Mouse (Mus musculus): Measurements from ENCODE around the gene Snrpa. TPM values are rescaled to one million over a fixed set of nuclear protein-coding genes. Genes with fewer than 3 reads are reported as not detected.

The Snrpa gene
- polyA plus RNA-seq, 1 experiment = 228 TPM

GRCm38 (mm10) chr7:27177942-27178323, 18.1 kb downstream of the Snrpa start:
- TF ChIP-seq CTCF (IDR thresholded peaks at IDR 0.05; ENCODE audit: low read depth, low read length) = no peak
- TF ChIP-seq POLR2A (IDR thresholded peaks at IDR 0.05; ENCODE audit: insufficient read depth, low read length) = no peak
- TF ChIP-seq EP300 (IDR thresholded peaks at IDR 0.05; ENCODE audit: insufficient read depth, low read depth, low read length) = no peak
- Histone ChIP-seq H3K9ac (ENCODE audit: low read depth, poor library complexity, severe bottlenecking) (peak overlapping the region; percentile 73), H3K27me3 (ENCODE audit: control insufficient read depth, insufficient read depth, low read length, poor library complexity, severe bottlenecking) (no peaks in the 10 kb centered on the region), H3K4me3 (ENCODE audit: low read depth, low read length) (peak overlapping the region; percentile 73), H3K4me1 (ENCODE audit: control insufficient read depth, insufficient read depth, low read length) (peaks cover 3% of the 10 kb centered on the region), H3K27ac (ENCODE audit: insufficient read depth, low read length) (peak overlapping the region; percentile 59), H3K9me3 (replicated peaks; ENCODE audit: control insufficient read depth, insufficient read depth, low read length, poor library complexity, severe bottlenecking) (no peaks in the 10 kb centered on the region), H3K36me3 (ENCODE audit: control insufficient read depth, insufficient read depth, low read length, poor library complexity, severe bottlenecking) (no peaks in the 10 kb centered on the region)

- TF ChIP-seq EP300 (IDR thresholded peaks at IDR 0.05; ENCODE audit: insufficient read depth, low read depth, low read length) (no peak), POLR2A (IDR thresholded peaks at IDR 0.05; ENCODE audit: insufficient read depth, low read length) (no peak), CTCF (IDR thresholded peaks at IDR 0.05; ENCODE audit: low read depth, low read length) (no peak)
- H3K27ac ChIP-seq (ENCODE audit: insufficient read depth, low read length) = no peak overlapping the region
- no peaks in the 10 kb centered on the region for H3K36me3 ChIP-seq (ENCODE audit: control insufficient read depth, insufficient read depth, low read length, poor library complexity, severe bottlenecking)
- H3K9me3 ChIP-seq (replicated peaks; ENCODE audit: control insufficient read depth, insufficient read depth, low read length, poor library complexity, severe bottlenecking) = no peaks in the 10 kb centered on the region
- H3K4me1 ChIP-seq (ENCODE audit: control insufficient read depth, insufficient read depth, low read length) = peaks cover 5% of the 10 kb centered on the region
- H3K4me3 ChIP-seq (ENCODE audit: low read depth, low read length) = no peak overlapping the region
- no peaks in the 10 kb centered on the region for H3K27me3 ChIP-seq (ENCODE audit: control insufficient read depth, insufficient read depth, low read length, poor library complexity, severe bottlenecking)
- no peak overlapping the region for H3K9ac ChIP-seq (ENCODE audit: low read depth, poor library complexity, severe bottlenecking)
Observed at GRCm38 (mm10) chr7:27174896-27175295, 21.2 kb downstream of the Snrpa start.

- no peaks in the 10 kb centered on the region for H3K36me3 ChIP-seq (ENCODE audit: control insufficient read depth, insufficient read depth, low read length, poor library complexity, severe bottlenecking)
- TF ChIP-seq EP300 (IDR thresholded peaks at IDR 0.05; ENCODE audit: insufficient read depth, low read depth, low read length) (no peak), CTCF (IDR thresholded peaks at IDR 0.05; ENCODE audit: low read depth, low read length) (no peak), POLR2A (IDR thresholded peaks at IDR 0.05; ENCODE audit: insufficient read depth, low read length) (no peak)
Observed at GRCm38 (mm10) chr7:27174496-27174895, 21.6 kb downstream of the Snrpa start.

GRCm38 (mm10) chr7:27170981-27171380, 25.1 kb downstream of the Snrpa start:
- H3K9ac ChIP-seq (ENCODE audit: low read depth, poor library complexity, severe bottlenecking) = no peak overlapping the region

More at GRCm38 (mm10) chr7:27174496-27174895, 21.6 kb downstream of the Snrpa start:
- Histone ChIP-seq H3K9ac (ENCODE audit: low read depth, poor library complexity, severe bottlenecking) (no peak overlapping the region), H3K4me1 (ENCODE audit: control insufficient read depth, insufficient read depth, low read length) (peaks cover 5% of the 10 kb centered on the region), H3K27ac (ENCODE audit: insufficient read depth, low read length) (no peak overlapping the region), H3K9me3 (replicated peaks; ENCODE audit: control insufficient read depth, insufficient read depth, low read length, poor library complexity, severe bottlenecking) (no peaks in the 10 kb centered on the region), H3K27me3 (ENCODE audit: control insufficient read depth, insufficient read depth, low read length, poor library complexity, severe bottlenecking) (no peaks in the 10 kb centered on the region), H3K4me3 (ENCODE audit: low read depth, low read length) (no peak overlapping the region)

GRCm38 (mm10) chr7:27168371-27168770, 27.7 kb downstream of the Snrpa start:
- Histone ChIP-seq H3K36me3 (ENCODE audit: control insufficient read depth, insufficient read depth, low read length, poor library complexity, severe bottlenecking) (no peaks in the 10 kb centered on the region), H3K27ac (ENCODE audit: insufficient read depth, low read length) (no peak overlapping the region), H3K4me3 (ENCODE audit: low read depth, low read length) (no peak overlapping the region), H3K4me1 (ENCODE audit: control insufficient read depth, insufficient read depth, low read length) (peaks cover 2% of the 10 kb centered on the region), H3K9me3 (replicated peaks; ENCODE audit: control insufficient read depth, insufficient read depth, low read length, poor library complexity, severe bottlenecking) (no peaks in the 10 kb centered on the region), H3K9ac (ENCODE audit: low read depth, poor library complexity, severe bottlenecking) (no peak overlapping the region), H3K27me3 (ENCODE audit: control insufficient read depth, insufficient read depth, low read length, poor library complexity, severe bottlenecking) (no peaks in the 10 kb centered on the region)
- no peak for TF ChIP-seq POLR2A (IDR thresholded peaks at IDR 0.05; ENCODE audit: insufficient read depth, low read length)
- TF ChIP-seq EP300 (IDR thresholded peaks at IDR 0.05; ENCODE audit: insufficient read depth, low read depth, low read length) = no peak
- TF ChIP-seq CTCF (IDR thresholded peaks at IDR 0.05; ENCODE audit: low read depth, low read length) = no peak

More at GRCm38 (mm10) chr7:27170981-27171380, 25.1 kb downstream of the Snrpa start:
- H3K27ac ChIP-seq (ENCODE audit: insufficient read depth, low read length) = no peak overlapping the region
- TF ChIP-seq EP300 (IDR thresholded peaks at IDR 0.05; ENCODE audit: insufficient read depth, low read depth, low read length) (no peak), CTCF (IDR thresholded peaks at IDR 0.05; ENCODE audit: low read depth, low read length) (no peak), POLR2A (IDR thresholded peaks at IDR 0.05; ENCODE audit: insufficient read depth, low read length) (no peak)
- no peaks in the 10 kb centered on the region for H3K27me3 ChIP-seq (ENCODE audit: control insufficient read depth, insufficient read depth, low read length, poor library complexity, severe bottlenecking)
- no peak overlapping the region for H3K4me3 ChIP-seq (ENCODE audit: low read depth, low read length)
- H3K36me3 ChIP-seq (ENCODE audit: control insufficient read depth, insufficient read depth, low read length, poor library complexity, severe bottlenecking) = no peaks in the 10 kb centered on the region
- H3K9me3 ChIP-seq (replicated peaks; ENCODE audit: control insufficient read depth, insufficient read depth, low read length, poor library complexity, severe bottlenecking) = no peaks in the 10 kb centered on the region
- peaks cover 5% of the 10 kb centered on the region for H3K4me1 ChIP-seq (ENCODE audit: control insufficient read depth, insufficient read depth, low read length)

GRCm38 (mm10) chr7:27167475-27168094, 28.5 kb downstream of the Snrpa start:
- Histone ChIP-seq H3K4me3 (ENCODE audit: low read depth, low read length) (no peak overlapping the region), H3K9me3 (replicated peaks; ENCODE audit: control insufficient read depth, insufficient read depth, low read length, poor library complexity, severe bottlenecking) (no peaks in the 10 kb centered on the region), H3K9ac (ENCODE audit: low read depth, poor library complexity, severe bottlenecking) (no peak overlapping the region), H3K27me3 (ENCODE audit: control insufficient read depth, insufficient read depth, low read length, poor library complexity, severe bottlenecking) (no peaks in the 10 kb centered on the region), H3K4me1 (ENCODE audit: control insufficient read depth, insufficient read depth, low read length) (no peaks in the 10 kb centered on the region), H3K36me3 (ENCODE audit: control insufficient read depth, insufficient read depth, low read length, poor library complexity, severe bottlenecking) (no peaks in the 10 kb centered on the region), H3K27ac (ENCODE audit: insufficient read depth, low read length) (0 out of 2 replicates have a peak overlapping the region, but pooled peaks have one; percentile 14)
- TF ChIP-seq CTCF (IDR thresholded peaks at IDR 0.05; ENCODE audit: low read depth, low read length) (no peak), POLR2A (IDR thresholded peaks at IDR 0.05; ENCODE audit: insufficient read depth, low read length) (no peak), EP300 (IDR thresholded peaks at IDR 0.05; ENCODE audit: insufficient read depth, low read depth, low read length) (no peak)
